Mouse (Mus musculus) lung, adult 2 months (tissue): ENCODE measurements around the gene Lsamp.

Experiments used
- CTCF ChIP-seq: fragments of 200-500 bp; IDR thresholded peaks from 2 replicates; pipeline ENCODE4 v1.5.1; 2011; ENCODE audit warnings: mild to moderate bottlenecking, low read length, control low read depth; ENCODE audit not compliant: insufficient read depth
- POLR2A ChIP-seq: fragments of 200-500 bp; IDR thresholded peaks from 2 replicates; pipeline ENCODE4 v1.6.1; 2011; ENCODE audit warnings: low read depth, mild to moderate bottlenecking, control low read depth, low read length, borderline replicate concordance; ENCODE audit errors: extremely low read depth

- TF ChIP-seq CTCF (no peak), POLR2A (no peak)
Observed at GRCm38 (mm10) chr16:40557680-40558249, 573.6 kb downstream of the Lsamp start.
